Mouse (Mus musculus) NIH3T3 (cell line): ENCODE data around the gene Gm10945.

ENCODE experiments used
- DNase-seq: peaks from one replicate; pipeline ENCODE4 v3.0.0-alpha.2; 2012; ENCODE audit warnings: low read depth

Gene Gm10945

DNA sequence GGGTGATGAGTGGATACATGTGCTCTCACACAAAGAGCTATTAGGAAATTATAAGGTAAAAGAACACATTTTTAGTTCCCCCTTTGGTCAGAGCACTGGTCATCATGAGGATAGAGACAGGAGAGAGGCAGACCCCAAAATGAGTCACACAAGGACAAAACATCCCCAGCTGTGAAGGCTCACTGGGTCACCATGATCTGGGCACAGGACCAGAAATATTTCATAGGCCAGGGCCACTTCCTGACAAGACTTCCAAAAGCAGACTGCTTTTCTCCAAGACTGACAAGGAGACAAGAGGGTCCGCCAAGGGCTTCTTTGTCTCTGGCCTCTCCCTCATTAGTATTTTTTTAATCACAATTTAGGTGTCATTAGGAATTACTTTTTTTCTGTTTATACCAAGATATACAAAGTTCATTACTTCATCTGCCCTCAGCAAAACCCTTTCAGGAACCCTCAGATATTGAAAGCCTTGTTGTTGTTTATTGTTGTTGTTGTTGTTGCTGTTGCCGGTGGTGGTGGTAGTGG lies at the start of gene Gm10945:
Gene Gm10945, minus strand, starts transcription at position 475 of the 525 bp plus-strand sequence.
- no peak for DNase-seq

GRCm38 (mm10) chr10:6790226-6790625 lies 28.7 kb upstream of the Gm10945 start:
- no peak for DNase-seq

- DNase-seq, result peak; percentile 58
These were observed 27.1 kb upstream of the Gm10945 start for GRCm38 (mm10) chr10:6788517-6789237.

DNA sequence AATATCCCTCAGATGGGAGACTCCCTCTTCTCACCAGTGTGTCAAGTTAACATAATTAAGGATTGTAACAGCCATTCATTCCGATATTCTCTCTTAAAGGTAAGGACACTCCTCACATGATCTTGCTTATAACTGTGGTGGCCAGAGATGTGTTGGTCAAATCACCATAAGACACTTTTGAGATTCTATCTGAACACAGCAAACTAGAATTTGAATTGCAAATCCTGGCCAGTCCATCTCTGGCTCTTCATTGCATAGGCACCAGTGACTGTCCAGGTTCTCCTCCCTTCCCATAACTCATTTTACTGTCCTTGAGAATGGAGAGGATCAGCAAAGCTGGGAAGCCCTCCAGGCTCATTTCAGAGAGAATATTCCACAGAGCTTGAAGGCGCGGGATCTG lies 3.4 kb downstream of the Gm10945 start, which contains the start of gene Oprm1:
Gene Oprm1, plus strand, starts transcription at position 301 of the 400 bp plus-strand sequence.
- no peak for DNase-seq

DNA sequence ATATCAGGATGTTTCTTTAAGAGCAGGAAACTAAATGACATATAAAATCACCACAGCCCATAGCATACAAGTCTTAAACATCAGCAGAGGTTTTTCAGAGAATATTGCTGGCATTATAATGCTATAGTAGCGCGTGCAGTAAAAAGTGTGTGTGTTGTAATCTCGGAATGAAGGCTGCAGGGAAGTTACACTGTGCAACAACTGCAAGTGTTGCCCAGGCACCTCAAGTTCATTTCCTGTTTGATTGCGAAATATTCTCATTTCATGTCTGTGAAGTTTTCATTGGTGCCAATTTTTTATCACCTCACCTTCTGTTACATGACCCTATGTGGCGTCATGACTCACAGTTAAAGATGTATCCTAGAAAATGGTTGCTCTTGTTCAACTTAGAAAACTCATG lies 8.2 kb downstream of the Gm10945 start:
- DNase-seq, result no peak

GRCm38 (mm10) chr10:6728469-6728868 lies 33.1 kb downstream of the Gm10945 start:
- DNase-seq, result no peak

DNA sequence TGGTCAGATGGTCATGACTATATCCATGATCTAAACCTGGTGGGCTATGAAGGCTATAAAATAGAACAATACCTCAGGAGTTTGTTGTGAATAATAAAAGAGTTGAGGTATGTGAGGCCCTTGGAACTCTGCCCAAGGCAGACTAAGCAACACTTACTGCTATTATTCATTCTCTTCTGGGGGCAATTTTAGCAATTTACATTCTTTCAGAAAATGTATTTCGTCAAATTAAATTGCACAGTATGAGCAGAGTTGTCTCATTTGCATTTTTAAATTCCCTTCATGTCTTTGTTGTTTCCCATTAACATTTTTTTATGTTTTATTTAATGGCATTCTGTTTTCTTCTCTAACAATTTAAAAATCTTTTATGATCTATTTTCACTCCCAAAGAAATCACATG lies 37.8 kb downstream of the Gm10945 start:
- no peak for DNase-seq

DNA sequence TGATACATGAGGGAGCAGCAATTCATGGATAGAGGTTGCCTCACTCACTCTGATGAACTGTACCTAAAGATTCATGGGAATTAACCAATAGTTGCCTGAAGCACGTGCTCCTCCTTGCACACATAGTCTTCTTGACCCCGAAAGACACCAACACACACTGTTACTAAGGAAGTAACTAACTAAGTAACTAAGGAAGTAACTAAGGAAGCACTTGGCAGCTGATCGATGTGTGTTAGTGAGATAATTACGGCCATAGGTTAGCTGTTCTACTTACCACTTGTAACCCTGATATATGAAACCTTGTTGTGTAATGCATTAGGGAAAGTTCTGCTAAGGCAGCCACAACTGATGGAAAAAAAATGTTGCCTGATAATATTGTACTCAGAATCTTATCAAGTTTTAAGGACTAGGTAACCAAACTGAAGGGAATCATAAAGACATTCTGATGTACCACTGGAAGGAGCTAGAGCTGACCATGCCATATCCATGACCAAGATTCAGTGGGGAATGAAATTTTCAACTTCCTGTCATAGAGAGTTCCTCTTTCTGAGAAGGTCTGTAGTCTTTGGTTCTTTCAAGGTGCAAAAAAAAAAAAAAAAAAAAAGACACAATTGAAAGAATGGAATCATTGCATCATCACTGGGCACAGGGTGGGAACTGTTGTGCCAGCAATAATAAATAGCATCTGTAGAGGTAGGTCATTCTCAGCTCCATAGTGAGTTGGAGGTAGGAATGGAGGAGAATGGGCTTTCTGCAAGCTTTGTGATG lies 44.2 kb downstream of the Gm10945 start:
- DNase-seq, result no peak

DNA sequence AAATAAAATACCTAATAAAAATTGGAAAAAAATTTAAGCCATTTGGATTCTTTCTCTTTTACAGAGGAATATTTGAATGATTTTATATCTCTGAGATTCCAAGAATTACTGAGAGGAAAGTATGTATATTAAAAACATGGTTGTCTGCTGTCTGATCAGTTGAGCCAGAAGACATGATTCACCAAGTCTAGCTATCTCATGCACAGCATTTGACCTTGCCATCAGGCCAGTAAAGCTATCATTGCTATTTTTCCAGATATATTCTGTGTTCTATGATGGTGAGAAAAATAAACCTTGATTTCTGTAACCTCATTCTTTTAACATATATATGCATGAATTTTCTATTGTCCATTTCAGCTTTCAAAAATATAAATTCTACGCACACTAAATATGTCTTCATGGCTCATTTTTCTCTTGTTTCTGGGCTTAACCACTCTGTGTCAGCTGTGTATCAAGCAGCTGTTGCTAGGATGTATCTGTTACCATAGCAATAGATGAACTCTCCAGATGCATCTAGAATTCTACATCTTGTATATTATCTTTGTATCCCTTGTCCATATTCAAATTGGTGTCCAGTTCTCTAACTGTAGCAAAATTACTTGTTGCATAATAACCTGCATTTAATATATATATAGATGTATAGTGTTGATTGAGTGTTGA lies 56.2 kb downstream of the Gm10945 start:
- no peak for DNase-seq

GRCm38 (mm10) chr10:6694218-6694850 lies 67.2 kb downstream of the Gm10945 start:
- DNase-seq, result peak; percentile 53
